Mouse (Mus musculus) cerebellum, postnatal 36 days (tissue): ENCODE measurements around the gene Zfp36l1.

ENCODE experiments used
- DNase-seq, 2 experiments: peaks; one replicate each; pipeline ENCODE4 v3.0.0; 2021 to 2022; ENCODE audit warnings: mixed read lengths in 2 of 2

The Zfp36l1 gene

DNA sequence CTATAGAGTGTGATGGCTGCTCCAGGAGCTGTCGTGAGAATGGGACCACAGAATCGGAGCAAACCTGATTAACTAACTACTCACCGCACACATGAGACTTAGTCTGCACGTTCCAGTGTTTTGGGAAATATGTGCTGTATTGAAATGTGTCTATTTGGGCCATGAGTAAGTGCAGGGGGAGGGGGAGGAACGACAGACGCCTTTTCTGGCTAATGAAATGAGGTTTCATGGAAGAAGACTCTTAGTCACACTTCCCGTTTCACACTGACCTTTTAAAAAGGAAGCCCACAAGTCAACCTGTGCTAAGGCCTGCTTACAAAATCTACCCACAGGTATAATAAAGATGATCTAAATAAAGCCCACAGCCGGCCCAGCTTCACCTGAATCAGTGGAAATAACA lies 47.8 kb downstream of the Zfp36l1 start:
- no peak for DNase-seq

DNA sequence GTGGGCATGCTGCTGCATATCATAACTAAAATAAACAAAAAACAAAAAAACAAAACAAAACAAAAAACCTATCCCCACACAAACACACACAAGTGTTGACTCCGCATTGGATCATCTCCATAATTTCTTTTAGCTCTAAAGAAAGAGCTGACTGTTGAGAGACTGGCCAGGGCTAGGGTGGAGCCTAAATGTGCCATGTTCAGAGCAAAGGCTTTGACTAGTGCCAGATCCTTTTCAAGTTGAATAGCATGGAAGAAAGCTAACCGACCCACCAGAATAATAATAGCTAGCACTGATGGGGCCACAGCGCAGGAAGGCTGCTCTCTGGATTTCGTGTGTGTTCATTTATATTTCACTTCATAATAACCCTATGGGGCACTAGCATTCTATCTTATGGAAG lies 48.5 kb downstream of the Zfp36l1 start:
- no peak for DNase-seq

DNA sequence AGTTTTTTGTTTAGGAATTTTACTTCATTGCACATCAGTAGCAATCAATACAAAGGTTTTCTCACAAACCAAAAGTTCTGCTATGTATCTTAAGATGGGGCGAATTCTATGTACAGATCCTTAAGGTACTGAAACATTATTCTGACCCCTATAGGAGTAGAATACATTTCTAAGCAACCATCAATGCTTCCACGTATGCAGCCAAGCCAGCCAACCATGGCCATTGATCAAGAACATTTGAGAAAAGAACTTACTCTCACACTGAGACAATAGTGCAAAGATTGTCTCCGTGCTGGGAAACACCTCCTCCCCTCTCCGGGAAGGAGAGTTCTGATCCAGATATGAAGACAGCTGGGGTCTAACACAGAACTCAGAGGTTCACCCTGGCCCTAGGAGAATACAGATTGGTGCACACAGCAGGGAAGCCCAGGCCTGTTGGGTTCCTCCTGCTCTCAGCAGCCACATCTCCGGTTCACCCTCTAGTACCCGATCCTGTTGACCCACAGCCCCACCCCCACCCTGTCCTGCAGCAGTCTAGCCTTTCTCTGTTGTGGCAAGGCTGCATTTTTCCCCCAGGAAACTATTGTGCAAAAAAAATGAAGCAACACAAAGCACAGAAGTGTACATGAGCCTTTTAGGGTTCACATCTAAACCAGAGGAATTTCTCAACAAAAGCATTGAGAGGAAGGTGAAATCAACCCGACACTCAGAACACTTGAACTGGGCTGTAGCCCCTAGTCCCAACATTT lies 49.2 kb downstream of the Zfp36l1 start:
- DNase-seq: no peak

DNA sequence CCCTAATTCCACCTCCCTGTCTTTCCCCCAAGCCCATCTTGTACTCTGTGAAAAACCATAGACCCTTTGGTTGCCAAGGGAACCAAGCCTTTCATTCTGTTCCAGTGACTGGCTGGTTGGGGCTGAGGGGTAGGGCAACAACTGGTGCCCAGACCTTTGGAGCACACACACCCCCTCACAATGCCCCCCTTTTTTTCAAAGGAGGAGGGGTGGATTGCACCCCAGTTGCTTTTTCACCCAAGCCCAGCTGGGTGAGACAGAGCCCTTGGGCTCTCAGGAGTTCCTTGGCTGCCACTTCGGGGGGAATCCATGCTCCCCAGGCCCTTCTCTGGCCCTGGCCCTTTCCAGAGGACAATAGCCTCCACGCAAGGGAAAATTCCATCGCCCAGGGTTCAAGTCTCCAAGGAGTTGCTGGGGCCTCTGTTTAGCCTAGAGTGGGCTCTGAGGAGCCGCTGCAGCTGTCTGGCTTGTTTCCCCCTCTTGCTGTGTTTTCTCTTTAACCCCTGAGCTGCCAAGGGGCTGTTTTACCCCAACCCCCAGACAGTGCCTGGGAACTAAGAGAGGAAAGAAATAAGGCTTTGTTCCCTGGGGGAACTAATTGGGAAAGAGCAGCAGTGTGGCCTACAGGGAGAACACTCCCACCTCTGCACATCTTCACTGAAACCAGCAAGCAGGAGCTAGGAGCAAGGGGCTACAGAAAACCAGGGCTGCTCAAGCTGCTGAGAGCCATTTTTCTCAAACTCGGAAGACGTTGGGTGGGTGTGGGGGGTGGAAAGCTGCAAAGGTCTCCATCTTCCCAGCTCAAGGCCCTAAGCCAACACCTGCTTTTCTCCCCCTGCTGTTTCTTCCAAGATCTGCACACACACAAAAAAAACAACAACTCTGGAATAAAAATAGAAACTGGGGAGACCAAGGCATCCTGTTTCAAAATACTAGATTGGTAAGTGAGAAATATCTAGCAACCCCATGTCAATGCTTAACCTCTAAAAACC lies 50.1 kb downstream of the Zfp36l1 start:
- DNase-seq: peak; percentile 8 to 24

- no peak for DNase-seq
These were observed 51.0 kb downstream of the Zfp36l1 start for GRCm38 (mm10) chr12:80061810-80062209.

GRCm38 (mm10) chr12:80060809-80061208 lies 52.0 kb downstream of the Zfp36l1 start:
- no peak for DNase-seq

DNA sequence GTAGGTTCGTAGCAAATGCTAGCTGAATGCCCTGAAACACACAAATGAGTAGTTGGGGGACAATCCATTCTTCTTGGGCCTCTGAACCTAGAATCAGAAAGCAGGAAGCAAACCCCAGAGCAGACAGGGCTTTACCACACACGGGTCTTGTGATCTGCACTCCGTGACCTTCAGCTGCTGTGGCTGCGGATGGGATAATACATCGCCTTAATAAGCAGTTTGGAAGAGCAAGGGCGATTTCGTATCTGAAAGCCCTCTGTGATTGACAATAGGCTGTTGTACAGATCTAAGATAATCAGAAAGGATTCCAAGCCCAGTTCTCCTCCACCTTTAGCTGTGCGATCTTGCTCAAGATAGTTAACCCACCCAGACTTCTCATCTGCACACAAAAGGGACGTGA lies 52.5 kb downstream of the Zfp36l1 start:
- DNase-seq: no peak

DNA sequence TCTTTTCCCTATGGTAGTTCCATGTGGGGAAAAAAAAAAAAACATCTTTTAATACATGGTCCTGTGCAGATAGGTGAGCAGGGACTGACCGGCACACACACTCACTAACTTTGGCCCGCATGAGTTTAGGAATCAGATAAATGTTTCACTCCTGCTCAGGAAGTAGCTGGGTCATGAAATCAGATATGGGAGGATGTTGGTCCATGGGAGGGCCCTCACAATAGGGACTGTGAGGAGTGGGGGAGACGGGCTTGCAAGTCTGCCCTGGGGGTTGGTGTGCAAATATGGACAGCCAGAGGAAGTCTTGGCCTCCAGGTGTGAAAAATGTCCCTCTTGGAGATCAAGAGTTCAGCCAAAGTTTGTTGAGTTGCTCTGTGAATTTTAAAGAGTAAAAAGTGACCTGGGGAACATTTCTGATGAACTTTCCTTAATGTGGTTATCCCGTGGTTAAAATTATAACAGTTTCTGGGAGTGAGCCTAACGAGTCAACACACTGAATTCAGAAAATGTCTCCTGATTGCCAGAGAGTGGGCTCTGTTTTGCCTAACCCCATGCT lies 53.0 kb downstream of the Zfp36l1 start:
- DNase-seq: no peak
